In genomic region chr1:135131560-135131959, GRCm38 (mm10) we compare ENCODE assay signal across 2 mouse cellular contexts.
TF ChIP-seq lines count a peak whose summit lies in the region.

No protein-coding gene starts in this region.

TF ChIP-seq in CH12.LX, 34 proteins besides CTCF, POLR2A, EP300 and RAD21:
- no peak for TF ChIP-seq HCFC1 (IDR thresholded peaks at IDR 0.05; ENCODE audit: low read depth, low read length)
- 0 out of 2 replicates have a peak, but pooled peaks have one; percentile 2 for TF ChIP-seq ZMIZ1 (IDR thresholded peaks at IDR 0.05; ENCODE audit: low read depth, low read length)
- TF ChIP-seq CHD2 (IDR thresholded peaks at IDR 0.05; ENCODE audit: low read length): peak; percentile 78; the same call in 1 of the 2 replicates
- no peak for TF ChIP-seq SMC3 (IDR thresholded peaks at IDR 0.05; ENCODE audit: low read depth, low read length)

TF ChIP-seq in myocyte, 11 proteins besides CTCF, POLR2A, EP300 and RAD21:
- TF ChIP-seq CEBPB (IDR thresholded peaks at IDR 0.05; ENCODE audit: insufficient read depth, poor library complexity, severe bottlenecking) (no peak), MYOG (IDR thresholded peaks at IDR 0.05; ENCODE audit: control insufficient read depth in 1 of 3, insufficient read depth in 1 of 3, insufficient read length in 2 of 3, low read depth in 2 of 3) (no peak)
